Mouse (Mus musculus): ENCODE measurements at regions not wholly inside any gene's neighbourhood (a gene's known extent, or its start where the extent isn't known, plus 50 kb on each side); places are given as distances from the start of the nearest gene placed in this dataset.

GRCm38 (mm10) chr2:75484951-75485350, 174.1 kb upstream of the Hnrnpa3 start:
- TF ChIP-seq POLR2A (IDR thresholded peaks at IDR 0.05; ENCODE audit: insufficient read depth, low read length): no peak
- no peak for TF ChIP-seq EP300 (IDR thresholded peaks at IDR 0.05; ENCODE audit: insufficient read depth, low read depth, low read length)
- no peak overlapping the region for H3K4me3 ChIP-seq (ENCODE audit: low read depth, low read length)
- no peak overlapping the region for H3K9ac ChIP-seq (ENCODE audit: low read depth, poor library complexity, severe bottlenecking)
- H3K27ac ChIP-seq (ENCODE audit: insufficient read depth, low read length): no peak overlapping the region
- no peaks in the 10 kb centered on the region for H3K9me3 ChIP-seq (replicated peaks; ENCODE audit: control insufficient read depth, insufficient read depth, low read length, poor library complexity, severe bottlenecking)
- no peaks in the 10 kb centered on the region for H3K36me3 ChIP-seq (ENCODE audit: control insufficient read depth, insufficient read depth, low read length, poor library complexity, severe bottlenecking)
- no peaks in the 10 kb centered on the region for H3K27me3 ChIP-seq (ENCODE audit: control insufficient read depth, insufficient read depth, low read length, poor library complexity, severe bottlenecking)
- H3K4me1 ChIP-seq (ENCODE audit: control insufficient read depth, insufficient read depth, low read length): no peaks in the 10 kb centered on the region

- Histone ChIP-seq H3K27me3 (ENCODE audit: control insufficient read depth, insufficient read depth, low read length, poor library complexity, severe bottlenecking) (no peaks in the 10 kb centered on the region), H3K4me3 (ENCODE audit: low read depth, low read length) (no peak overlapping the region), H3K9ac (ENCODE audit: low read depth, poor library complexity, severe bottlenecking) (no peak overlapping the region), H3K36me3 (ENCODE audit: control insufficient read depth, insufficient read depth, low read length, poor library complexity, severe bottlenecking) (no peaks in the 10 kb centered on the region), H3K27ac (ENCODE audit: insufficient read depth, low read length) (no peak overlapping the region), H3K4me1 (ENCODE audit: control insufficient read depth, insufficient read depth, low read length) (no peaks in the 10 kb centered on the region), H3K9me3 (replicated peaks; ENCODE audit: control insufficient read depth, insufficient read depth, low read length, poor library complexity, severe bottlenecking) (no peaks in the 10 kb centered on the region)
- no peak for TF ChIP-seq CTCF (IDR thresholded peaks at IDR 0.05; ENCODE audit: low read depth, low read length)
- TF ChIP-seq POLR2A (IDR thresholded peaks at IDR 0.05; ENCODE audit: insufficient read depth, low read length): no peak
Measured at GRCm38 (mm10) chr2:75491150-75491549, 167.9 kb upstream of the Hnrnpa3 start.

- no peaks in the 10 kb centered on the region for H3K9me3 ChIP-seq (replicated peaks; ENCODE audit: control insufficient read depth, insufficient read depth, low read length, poor library complexity, severe bottlenecking)
- no peak overlapping the region for H3K4me3 ChIP-seq (ENCODE audit: low read depth, low read length)
- no peak overlapping the region for H3K27ac ChIP-seq (ENCODE audit: insufficient read depth, low read length)
- TF ChIP-seq POLR2A (IDR thresholded peaks at IDR 0.05; ENCODE audit: insufficient read depth, low read length) (no peak), EP300 (IDR thresholded peaks at IDR 0.05; ENCODE audit: insufficient read depth, low read depth, low read length) (no peak), CTCF (IDR thresholded peaks at IDR 0.05; ENCODE audit: low read depth, low read length) (no peak)
- H3K9ac ChIP-seq (ENCODE audit: low read depth, poor library complexity, severe bottlenecking): no peak overlapping the region
- no peaks in the 10 kb centered on the region for H3K27me3 ChIP-seq (ENCODE audit: control insufficient read depth, insufficient read depth, low read length, poor library complexity, severe bottlenecking)
- no peaks in the 10 kb centered on the region for H3K36me3 ChIP-seq (ENCODE audit: control insufficient read depth, insufficient read depth, low read length, poor library complexity, severe bottlenecking)
- H3K4me1 ChIP-seq (ENCODE audit: control insufficient read depth, insufficient read depth, low read length): no peaks in the 10 kb centered on the region
Measured at GRCm38 (mm10) chr2:75491789-75492500, 167.1 kb upstream of the Hnrnpa3 start.

GRCm38 (mm10) chr2:75492501-75492898, 166.6 kb upstream of the Hnrnpa3 start:
- H3K27me3 ChIP-seq (ENCODE audit: control insufficient read depth, insufficient read depth, low read length, poor library complexity, severe bottlenecking): no peaks in the 10 kb centered on the region
- no peaks in the 10 kb centered on the region for H3K4me1 ChIP-seq (ENCODE audit: control insufficient read depth, insufficient read depth, low read length)
- H3K4me3 ChIP-seq (ENCODE audit: low read depth, low read length): no peak overlapping the region
- H3K9ac ChIP-seq (ENCODE audit: low read depth, poor library complexity, severe bottlenecking): no peak overlapping the region
- no peaks in the 10 kb centered on the region for H3K36me3 ChIP-seq (ENCODE audit: control insufficient read depth, insufficient read depth, low read length, poor library complexity, severe bottlenecking)
- TF ChIP-seq POLR2A (IDR thresholded peaks at IDR 0.05; ENCODE audit: insufficient read depth, low read length) (no peak), EP300 (IDR thresholded peaks at IDR 0.05; ENCODE audit: insufficient read depth, low read depth, low read length) (no peak), CTCF (IDR thresholded peaks at IDR 0.05; ENCODE audit: low read depth, low read length) (no peak)
- no peak overlapping the region for H3K27ac ChIP-seq (ENCODE audit: insufficient read depth, low read length)
- H3K9me3 ChIP-seq (replicated peaks; ENCODE audit: control insufficient read depth, insufficient read depth, low read length, poor library complexity, severe bottlenecking): no peaks in the 10 kb centered on the region

- Histone ChIP-seq H3K9ac (ENCODE audit: low read depth, poor library complexity, severe bottlenecking) (no peak overlapping the region), H3K27me3 (ENCODE audit: control insufficient read depth, insufficient read depth, low read length, poor library complexity, severe bottlenecking) (no peaks in the 10 kb centered on the region), H3K27ac (ENCODE audit: insufficient read depth, low read length) (no peak overlapping the region), H3K4me3 (ENCODE audit: low read depth, low read length) (no peak overlapping the region), H3K36me3 (ENCODE audit: control insufficient read depth, insufficient read depth, low read length, poor library complexity, severe bottlenecking) (no peaks in the 10 kb centered on the region), H3K4me1 (ENCODE audit: control insufficient read depth, insufficient read depth, low read length) (no peaks in the 10 kb centered on the region), H3K9me3 (replicated peaks; ENCODE audit: control insufficient read depth, insufficient read depth, low read length, poor library complexity, severe bottlenecking) (peaks cover 4% of the 10 kb centered on the region; the same call in 1 of the 2 replicates)
- TF ChIP-seq POLR2A (IDR thresholded peaks at IDR 0.05; ENCODE audit: insufficient read depth, low read length) (no peak), CTCF (IDR thresholded peaks at IDR 0.05; ENCODE audit: low read depth, low read length) (no peak), EP300 (IDR thresholded peaks at IDR 0.05; ENCODE audit: insufficient read depth, low read depth, low read length) (no peak)
Measured at GRCm38 (mm10) chr2:75496606-75497240, 162.3 kb upstream of the Hnrnpa3 start.

- Histone ChIP-seq H3K4me1 (ENCODE audit: control insufficient read depth, insufficient read depth, low read length) (no peaks in the 10 kb centered on the region), H3K36me3 (ENCODE audit: control insufficient read depth, insufficient read depth, low read length, poor library complexity, severe bottlenecking) (no peaks in the 10 kb centered on the region), H3K27ac (ENCODE audit: insufficient read depth, low read length) (no peak overlapping the region), H3K27me3 (ENCODE audit: control insufficient read depth, insufficient read depth, low read length, poor library complexity, severe bottlenecking) (no peaks in the 10 kb centered on the region), H3K4me3 (ENCODE audit: low read depth, low read length) (no peak overlapping the region), H3K9me3 (replicated peaks; ENCODE audit: control insufficient read depth, insufficient read depth, low read length, poor library complexity, severe bottlenecking) (peaks cover 2% of the 10 kb centered on the region), H3K9ac (ENCODE audit: low read depth, poor library complexity, severe bottlenecking) (no peak overlapping the region)
- TF ChIP-seq EP300 (IDR thresholded peaks at IDR 0.05; ENCODE audit: insufficient read depth, low read depth, low read length) (no peak), POLR2A (IDR thresholded peaks at IDR 0.05; ENCODE audit: insufficient read depth, low read length) (no peak), CTCF (IDR thresholded peaks at IDR 0.05; ENCODE audit: low read depth, low read length) (no peak)
Measured at GRCm38 (mm10) chr2:75510223-75510622, 148.8 kb upstream of the Hnrnpa3 start.
